Mouse (Mus musculus) kidney, embryonic 14.5 days (tissue): ENCODE measurements around the gene Ndufa10. TPM values are rescaled to one million over a fixed set of nuclear protein-coding genes. Genes with fewer than 3 reads are reported as not detected.
"Not testable (repeated sequence)": the region's sequence is repeated elsewhere in the genome, so short reads cannot be mapped to it uniquely, and the experiment has no call there.

Source experiments
- ATAC-seq: fragments of 200-750 bp; cut with Nextera tagmentation; 2 replicates; pipeline ENCODE4 v1.8.0; 2017; ENCODE audit warnings: moderate number of reproducible peaks, mild to moderate bottlenecking, moderate TSS enrichment, moderate library complexity; ENCODE audit not compliant: low FRiP score, low TSS enrichment
- H3K27ac ChIP-seq: fragments of 300-500 bp; sonication (generic); 2 replicates; pipeline ENCODE4 v1.5.1; 2014; ENCODE audit warnings: low read depth, mild to moderate bottlenecking, low read length, moderate library complexity, mixed read lengths
- H3K27me3 ChIP-seq: fragments of 300-500 bp; sonication (generic); 2 replicates; pipeline ENCODE4 v1.6.1; 2014; ENCODE audit warnings: mild to moderate bottlenecking, low read length; ENCODE audit not compliant: control insufficient read depth, insufficient read depth
- H3K36me3 ChIP-seq: fragments of 300-500 bp; sonication (generic); 2 replicates; pipeline ENCODE4 v1.6.1; 2014; ENCODE audit warnings: low read length, mixed read lengths; ENCODE audit not compliant: control insufficient read depth, insufficient read depth
- H3K4me1 ChIP-seq: fragments of 300-500 bp; sonication (generic); 2 replicates; pipeline ENCODE4 v1.6.1; 2014; ENCODE audit warnings: low read length, mixed read lengths; ENCODE audit not compliant: control insufficient read depth, insufficient read depth
- H3K4me2 ChIP-seq: fragments of 300-500 bp; sonication (generic); replicated peaks from 2 replicates; pipeline ENCODE4 v1.6.1; 2014; ENCODE audit warnings: low read depth, mild to moderate bottlenecking, low read length
- H3K4me3 ChIP-seq: fragments of 300-500 bp; sonication (generic); 2 replicates; pipeline ENCODE4 v1.5.1; 2014; ENCODE audit warnings: mild to moderate bottlenecking, low read length
- H3K9ac ChIP-seq: fragments of 300-500 bp; sonication (generic); 2 replicates; pipeline ENCODE4 v1.6.1; 2014; ENCODE audit warnings: low read depth, mild to moderate bottlenecking, low read length, moderate library complexity
- H3K9me3 ChIP-seq: fragments of 300-500 bp; sonication (generic); 2 replicates; pipeline ENCODE4 v1.6.1; 2016; ENCODE audit warnings: low read length; ENCODE audit not compliant: control insufficient read depth
- WGBS: fragments of 180-500 bp; shearing (Covaris S2); extraction: QIAGEN DNeasy Blood & Tissue Kit; methylation state at CpG from one replicate; pipeline ENCODE4 v1.1.7; 2014; 5-methylcytosine and 5-hydroxymethylcytosine counted together
- polyA plus RNA-seq: library from polyadenylated mRNA; unstranded; fragments of >200 nt; fragmentation: Nextera tagmentation; extraction: Ambion mirVana; gene quantifications from 2 replicates; pipeline ENCODE4 v1.2.1, GENCODE M21; 2014

Gene Ndufa10
- 314 and 335 TPM in 2 replicates for polyA plus RNA-seq

- Histone ChIP-seq H3K27ac (peak within 1 kb of the TSS; percentile 59; the same call in 1 of the 2 replicates), H3K9me3 (no peaks in the 10 kb centered on the region), H3K36me3 (peaks cover 26% of the 10 kb centered on the region), H3K4me2 (peak within 1 kb of the TSS; percentile 93), H3K9ac (peak within 1 kb of the TSS; percentile 95), H3K4me3 (peak within 1 kb of the TSS; percentile 97), H3K27me3 (no peaks in the 10 kb centered on the region; the same call in 1 of the 2 replicates), H3K4me1 (peaks cover 9% of the 10 kb centered on the region)
- ATAC-seq, result peak; percentile 96
- WGBS, result under 1% methylated on average over 67 of the region's 67 CpGs
Measured at GRCm38 (mm10) chr1:92473165-92474041, at the start of gene Ndufa10. Ndufa10 (minus strand) TSS chr1:92473860.

DNA sequence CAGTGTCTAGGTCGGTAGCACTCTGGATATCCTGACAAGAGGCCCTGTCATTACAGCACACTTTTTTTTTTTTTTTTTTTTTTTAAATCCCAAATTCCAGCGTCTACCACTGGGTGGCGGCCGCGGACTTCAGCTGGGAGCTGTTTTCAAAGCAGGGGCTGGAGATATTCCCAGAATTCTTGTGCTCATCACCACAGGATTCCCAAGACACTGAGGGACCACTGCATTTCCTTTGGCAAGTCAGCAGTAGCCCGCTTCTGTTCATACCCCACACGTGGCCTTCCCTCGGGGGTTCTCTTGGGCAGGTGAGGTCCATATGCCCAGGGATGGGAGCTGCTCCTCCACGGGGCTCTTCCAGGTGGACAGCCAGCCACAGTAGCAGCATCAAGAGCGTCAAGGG is 47.7 kb upstream of the Ndufa10 start:
- H3K4me1 ChIP-seq, result no peaks in the 10 kb centered on the region
- H3K4me2 ChIP-seq, result no peak overlapping the region
- no peaks in the 10 kb centered on the region for H3K9me3 ChIP-seq
- WGBS, result 20% methylated on average over 10 of the region's 10 CpGs
- peak; percentile 32; the same call in 1 of the 2 replicates for ATAC-seq
- H3K4me3 ChIP-seq, result no peak overlapping the region
- H3K27ac ChIP-seq, result no peak overlapping the region
- H3K27me3 ChIP-seq, result no peaks in the 10 kb centered on the region
- H3K9ac ChIP-seq, result no peak overlapping the region
- no peaks in the 10 kb centered on the region for H3K36me3 ChIP-seq

- no peak overlapping the region for H3K4me3 ChIP-seq
- no peak overlapping the region for H3K27ac ChIP-seq
- 83% methylated on average over 6 of the region's 6 CpGs for WGBS
- no peak overlapping the region for H3K9ac ChIP-seq
- no peak for ATAC-seq
- H3K27me3 ChIP-seq, result no peaks in the 10 kb centered on the region
- H3K4me2 ChIP-seq, result no peak overlapping the region
- H3K36me3 ChIP-seq, result no peaks in the 10 kb centered on the region
- no peaks in the 10 kb centered on the region for H3K9me3 ChIP-seq
- H3K4me1 ChIP-seq, result no peaks in the 10 kb centered on the region
Measured at GRCm38 (mm10) chr1:92519046-92519445, 45.4 kb upstream of the Ndufa10 start.

- 85% methylated on average over 3 of the region's 3 CpGs for WGBS
- no peak for ATAC-seq
- Histone ChIP-seq H3K36me3 (no peaks in the 10 kb centered on the region), H3K4me2 (no peak within 1 kb of the TSS), H3K4me1 (no peaks in the 10 kb centered on the region), H3K9ac (no peak within 1 kb of the TSS), H3K27me3 (no peaks in the 10 kb centered on the region), H3K4me3 (no peak within 1 kb of the TSS), H3K27ac (no peak within 1 kb of the TSS), H3K9me3 (no peaks in the 10 kb centered on the region)
Measured at GRCm38 (mm10) chr1:92518561-92518960, 44.9 kb upstream of the Ndufa10 start, which contains the start of gene Olfr1414. Olfr1414 (minus strand) TSS chr1:92518661.

DNA sequence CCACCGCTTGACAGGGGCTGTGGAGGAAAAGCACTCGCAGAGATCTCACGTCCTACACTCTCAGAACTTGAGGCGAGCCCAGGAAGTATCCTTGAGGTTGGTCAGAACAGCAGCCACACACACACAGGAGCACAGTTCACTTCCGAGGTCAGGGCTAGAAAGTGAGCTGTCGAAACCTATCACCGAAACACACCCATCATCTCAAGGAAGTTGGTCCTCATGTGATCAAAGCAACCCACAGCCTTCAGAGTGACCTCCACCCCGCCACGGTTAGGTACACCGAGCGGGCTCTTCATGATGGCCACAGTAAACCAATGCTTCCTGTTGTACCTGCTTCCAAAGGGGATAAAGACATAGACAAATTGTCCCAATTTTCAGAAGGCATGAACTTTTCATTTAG is 41.7 kb upstream of the Ndufa10 start:
- 74% methylated on average over 11 of the region's 11 CpGs for WGBS
- H3K27ac ChIP-seq, result no peak overlapping the region
- no peaks in the 10 kb centered on the region for H3K36me3 ChIP-seq
- no peak overlapping the region for H3K9ac ChIP-seq
- no peaks in the 10 kb centered on the region for H3K9me3 ChIP-seq
- no peak for ATAC-seq
- no peaks in the 10 kb centered on the region for H3K4me1 ChIP-seq
- no peak overlapping the region for H3K4me3 ChIP-seq
- no peak overlapping the region for H3K4me2 ChIP-seq
- H3K27me3 ChIP-seq, result no peaks in the 10 kb centered on the region

DNA sequence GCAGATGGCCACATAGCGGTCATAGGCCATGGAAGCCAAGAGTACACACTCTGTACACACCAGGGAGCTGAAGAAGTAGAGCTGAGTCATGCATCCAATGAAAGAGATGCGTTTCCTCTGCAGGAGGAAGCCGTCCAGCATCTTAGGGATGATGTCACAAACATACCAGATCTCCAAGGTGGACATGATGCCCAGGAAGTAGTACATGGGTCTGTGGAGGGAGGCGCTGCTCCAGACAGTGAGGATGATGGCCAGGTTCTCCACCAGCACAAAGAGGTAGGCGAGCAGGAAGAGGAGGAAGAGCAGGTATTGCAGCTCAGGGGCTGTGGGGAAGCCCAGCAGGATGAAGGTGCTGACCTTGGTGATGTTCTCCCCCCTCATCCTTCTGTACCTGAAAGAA is 38.0 kb upstream of the Ndufa10 start:
- H3K27ac ChIP-seq, H3K4me1 ChIP-seq, H3K27me3 ChIP-seq, H3K9me3 ChIP-seq, ATAC-seq, H3K9ac ChIP-seq, H3K36me3 ChIP-seq, H3K4me3 ChIP-seq, H3K4me2 ChIP-seq: not testable (repeated sequence)
- WGBS, result 91% methylated on average over 4 of the region's 5 CpGs

DNA sequence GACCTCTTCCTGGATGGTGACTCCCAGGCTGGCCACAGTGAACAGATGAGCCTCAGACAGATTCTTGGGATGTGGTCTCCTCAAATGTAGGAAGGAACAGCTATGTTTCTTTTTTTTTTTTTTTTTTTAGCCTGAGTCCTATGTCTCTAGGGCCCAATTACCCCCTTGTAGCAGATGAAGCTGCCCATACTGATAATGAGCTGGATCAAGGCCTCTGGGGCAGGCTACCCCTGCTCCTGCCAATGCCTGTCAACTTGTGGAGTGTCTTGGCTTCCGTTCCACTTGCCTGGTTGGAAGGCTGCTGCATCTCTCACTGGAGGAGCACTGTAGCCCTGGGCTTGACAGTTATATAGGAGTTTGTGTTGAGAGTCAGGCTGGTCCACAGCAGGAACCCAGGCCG is 22.3 kb upstream of the Ndufa10 start, which contains the start of gene Olfr1415:
Gene Olfr1415 (minus strand): TSS at position 101 of the 400 bp plus-strand sequence.
- Histone ChIP-seq H3K4me2 (no peak within 1 kb of the TSS), H3K36me3 (no peaks in the 10 kb centered on the region), H3K9me3 (no peaks in the 10 kb centered on the region), H3K9ac (no peak within 1 kb of the TSS), H3K27ac (no peak within 1 kb of the TSS), H3K4me3 (no peak within 1 kb of the TSS), H3K27me3 (no peaks in the 10 kb centered on the region), H3K4me1 (no peaks in the 10 kb centered on the region)
- 76% methylated on average over 2 of the region's 2 CpGs for whole genome bisulfite sequencing
- no peak for ATAC-seq

DNA sequence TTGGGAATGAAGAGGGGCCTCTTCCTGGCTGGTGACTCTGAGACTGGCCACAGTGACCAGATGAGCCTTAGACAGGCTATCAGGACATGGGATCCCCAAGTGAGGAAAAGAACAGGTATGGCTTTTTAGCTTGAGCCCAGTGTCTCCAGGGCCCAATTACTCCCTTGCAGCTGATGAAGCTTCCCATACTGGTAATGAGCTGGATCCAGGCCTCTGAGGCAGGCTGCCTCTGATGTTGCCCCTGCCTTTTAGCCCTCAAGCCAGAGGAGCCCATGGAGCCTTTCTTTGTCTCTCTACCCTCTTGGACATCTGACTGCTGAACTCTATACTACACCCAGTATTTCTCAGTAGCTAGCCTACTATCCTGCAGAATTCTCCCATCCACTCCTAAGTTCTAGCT is 11.4 kb upstream of the Ndufa10 start, which contains the start of gene Olfr1416:
Gene Olfr1416 (minus strand): TSS at position 101 of the 400 bp plus-strand sequence.
- H3K36me3 ChIP-seq, result no peaks in the 10 kb centered on the region
- ATAC-seq, result no peak
- H3K9ac ChIP-seq, result no peak within 1 kb of the TSS
- H3K4me1 ChIP-seq, result no peaks in the 10 kb centered on the region
- H3K9me3 ChIP-seq, result peaks cover 2% of the 10 kb centered on the region; the same call in 1 of the 2 replicates
- no peak within 1 kb of the TSS for H3K27ac ChIP-seq
- H3K4me3 ChIP-seq, result no peak within 1 kb of the TSS
- H3K4me2 ChIP-seq, result no peak within 1 kb of the TSS
- no peaks in the 10 kb centered on the region for H3K27me3 ChIP-seq

- Histone ChIP-seq H3K9ac (peak overlapping the region; percentile 95), H3K9me3 (no peaks in the 10 kb centered on the region), H3K4me2 (peak overlapping the region; percentile 93), H3K27me3 (no peaks in the 10 kb centered on the region; the same call in 1 of the 2 replicates), H3K4me1 (peaks cover 9% of the 10 kb centered on the region), H3K4me3 (peak overlapping the region; percentile 97), H3K36me3 (peaks cover 21% of the 10 kb centered on the region), H3K27ac (no peak overlapping the region)
- peak; percentile 65 for ATAC-seq
- WGBS, result 5% methylated on average over 10 of the region's 10 CpGs
Measured at GRCm38 (mm10) chr1:92474066-92474578, 462 bp upstream of the Ndufa10 start.
